Mouse (Mus musculus) hindbrain, postnatal 0 days (tissue): Measurements from ENCODE around the gene Pdk2. TPM values are rescaled to one million over a fixed set of nuclear protein-coding genes. Genes with fewer than 3 reads are reported as not detected.

ENCODE experiments used
- ATAC-seq: fragments of 200-750 bp; cut with Nextera tagmentation; 2 replicates; pipeline ENCODE4 v1.8.0; 2017; ENCODE audit warnings: mild to moderate bottlenecking, moderate TSS enrichment, moderate library complexity
- DNase-seq: peaks from one replicate; pipeline ENCODE4 v3.0.0-alpha.2; 2015; ENCODE audit warnings: low spot score
- H3K27ac ChIP-seq: fragments of 300-500 bp; sonication (generic); 2 replicates; pipeline ENCODE4 v1.5.1; 2014; ENCODE audit warnings: mild to moderate bottlenecking
- H3K27me3 ChIP-seq: fragments of 300-500 bp; sonication (generic); 2 replicates; pipeline ENCODE4 v1.6.1; 2014; ENCODE audit warnings: low read length, mixed read lengths; ENCODE audit not compliant: insufficient read depth
- H3K36me3 ChIP-seq: fragments of 300-500 bp; sonication (generic); 2 replicates; pipeline ENCODE4 v1.6.1; 2014; ENCODE audit warnings: low read length, mixed read lengths; ENCODE audit not compliant: insufficient read depth
- H3K4me1 ChIP-seq: fragments of 300-500 bp; sonication (generic); 2 replicates; pipeline ENCODE4 v1.6.1; 2014; ENCODE audit warnings: antibody characterized with exemption, low read length, mixed read lengths; ENCODE audit not compliant: insufficient read depth
- H3K4me2 ChIP-seq: fragments of 300-500 bp; sonication (generic); 2 replicates; pipeline ENCODE4 v1.6.1; 2014; ENCODE audit warnings: low read depth, mild to moderate bottlenecking, low read length, moderate library complexity, mixed read lengths
- H3K4me3 ChIP-seq: fragments of 300-500 bp; sonication (generic); 2 replicates; pipeline ENCODE4 v1.5.1; 2014; ENCODE audit warnings: low read length
- H3K9ac ChIP-seq: fragments of 300-500 bp; sonication (generic); replicated peaks from 2 replicates; pipeline ENCODE4 v1.6.1; 2014; ENCODE audit warnings: mild to moderate bottlenecking, low read length, moderate library complexity, mixed read lengths
- H3K9me3 ChIP-seq: fragments of 300-500 bp; sonication (generic); 2 replicates; pipeline ENCODE4 v1.6.1; 2016; ENCODE audit warnings: low read length, mixed read lengths
- CTCF ChIP-seq: IDR thresholded peaks from 2 replicates; pipeline ENCODE4 v1.5.1; 2016; ENCODE audit warnings: antibody characterized with exemption, control low read depth, low read depth
- WGBS: fragments of 180-500 bp; shearing (Covaris S2); extraction: QIAGEN DNeasy Blood & Tissue Kit; methylation state at CpG from one replicate; pipeline ENCODE4 v1.1.7; 2014; 5-methylcytosine and 5-hydroxymethylcytosine counted together
- polyA plus RNA-seq: library from polyadenylated mRNA; unstranded; fragments of >200 nt; fragmentation: Nextera tagmentation; extraction: Ambion mirVana; gene quantifications from 2 replicates; pipeline ENCODE4 v1.2.1, GENCODE M21; 2015
- total RNA-seq: library from RNA; depleted of rRNA; stranded (reverse); fragments of >200 nt; gene quantifications from 2 replicates; pipeline ENCODE4 v1.2.3, GENCODE M21; 2014; rRNA removed

The Pdk2 gene
- 25.0 and 32.0 TPM in 2 replicates for total RNA-seq
- polyA plus RNA-seq: 46.8 and 49.0 TPM in 2 replicates

DNA sequence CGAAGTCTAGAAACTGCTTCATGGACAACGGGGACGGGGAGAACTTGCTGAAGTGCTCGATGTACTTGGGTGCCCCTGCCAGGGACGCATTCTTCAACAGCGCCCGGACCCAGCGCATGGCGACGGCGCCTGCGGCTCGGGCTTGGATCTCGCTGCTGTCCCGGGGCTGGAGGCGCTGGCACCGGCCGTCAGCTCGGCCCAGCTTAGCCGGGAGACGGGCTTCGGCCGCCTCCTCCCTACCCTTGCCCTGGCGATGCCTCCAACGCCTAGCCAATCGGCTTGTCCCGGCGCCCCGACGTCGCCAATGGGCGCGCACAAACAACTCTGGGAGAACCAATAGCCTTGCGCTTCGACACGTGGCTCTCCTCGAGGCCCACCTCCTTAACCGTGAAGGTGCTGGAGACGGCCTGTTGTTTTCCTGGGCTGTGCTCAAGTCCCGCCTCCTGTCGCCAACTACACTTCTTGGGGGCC is at the start of gene Pdk2:
Gene Pdk2 (minus strand): TSS at position 216 of the 471 bp plus-strand sequence.
- Histone ChIP-seq H3K27me3 (no peaks in the 10 kb centered on the region), H3K36me3 (0 out of 2 replicates have a peak, but pooled peaks cover 4% of the 10 kb centered on the region), H3K9me3 (no peaks in the 10 kb centered on the region), H3K4me3 (peak within 1 kb of the TSS; percentile 74), H3K4me1 (peaks cover 11% of the 10 kb centered on the region; the same call in 1 of the 2 replicates), H3K27ac (peak within 1 kb of the TSS; percentile 82), H3K9ac (peak within 1 kb of the TSS; percentile 62), H3K4me2 (peak within 1 kb of the TSS; percentile 86)
- TF ChIP-seq CTCF: no peak
- ATAC-seq (peak; percentile 97), DNase-seq (peak; percentile 98)
- under 1% methylated on average over 41 of the region's 41 CpGs for WGBS

DNA sequence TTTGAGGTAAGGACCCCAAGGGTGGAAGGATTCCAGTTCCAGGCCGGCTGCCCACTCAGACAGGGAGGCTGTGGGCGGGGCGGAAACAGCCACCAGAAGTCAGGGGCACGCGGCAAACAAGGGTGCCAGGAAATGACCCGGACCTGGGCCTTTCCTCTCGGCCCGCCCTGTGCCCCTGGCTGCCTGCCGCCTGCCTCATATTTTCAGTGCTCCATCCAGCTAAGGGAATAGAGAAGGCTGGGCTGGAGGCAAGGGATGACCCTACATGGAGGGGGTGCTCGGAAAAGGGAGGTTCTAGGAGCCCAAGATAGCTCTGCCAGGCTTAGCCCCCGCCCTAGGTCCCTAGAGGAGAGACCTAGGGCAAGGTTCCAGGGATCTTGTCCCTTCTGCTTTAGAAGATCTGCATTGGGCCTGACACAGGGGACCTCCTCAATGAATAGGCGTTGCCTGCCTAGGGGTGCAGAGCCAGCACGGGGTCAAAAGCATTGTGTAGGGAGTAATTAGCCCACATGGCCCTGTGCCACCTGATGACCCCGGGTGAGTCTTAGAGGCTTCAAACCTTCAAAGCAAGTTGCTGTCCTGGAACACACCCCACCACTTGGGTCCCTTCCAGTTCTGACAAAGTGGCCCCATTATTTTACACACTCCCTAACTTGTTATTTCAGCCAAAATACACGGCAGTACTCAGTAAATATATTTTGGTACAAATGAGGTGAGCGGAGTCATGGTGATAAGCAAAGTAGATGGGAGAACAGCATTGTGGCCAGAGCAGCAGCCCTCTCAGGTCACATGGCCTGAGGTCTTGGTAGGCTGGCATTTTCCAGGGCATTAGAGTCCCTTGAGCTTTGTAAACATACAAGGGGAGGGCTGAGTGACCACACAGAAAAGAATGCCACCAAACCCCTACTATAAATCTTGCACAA is 48.0 kb upstream of the Pdk2 start:
- H3K36me3 ChIP-seq: no peaks in the 10 kb centered on the region
- no peak overlapping the region for H3K4me2 ChIP-seq
- ATAC-seq (no peak), DNase-seq (no peak)
- H3K9ac ChIP-seq: no peak overlapping the region
- H3K4me3 ChIP-seq: no peak overlapping the region
- TF ChIP-seq CTCF: no peak
- 0 out of 2 replicates have a peak, but pooled peaks cover 10% of the 10 kb centered on the region for H3K4me1 ChIP-seq
- H3K27ac ChIP-seq: 0 out of 2 replicates have a peak overlapping the region, but pooled peaks have one; percentile 11
- no peaks in the 10 kb centered on the region for H3K27me3 ChIP-seq
- WGBS: 70% methylated on average over 16 of the region's 16 CpGs
- H3K9me3 ChIP-seq: no peaks in the 10 kb centered on the region

DNA sequence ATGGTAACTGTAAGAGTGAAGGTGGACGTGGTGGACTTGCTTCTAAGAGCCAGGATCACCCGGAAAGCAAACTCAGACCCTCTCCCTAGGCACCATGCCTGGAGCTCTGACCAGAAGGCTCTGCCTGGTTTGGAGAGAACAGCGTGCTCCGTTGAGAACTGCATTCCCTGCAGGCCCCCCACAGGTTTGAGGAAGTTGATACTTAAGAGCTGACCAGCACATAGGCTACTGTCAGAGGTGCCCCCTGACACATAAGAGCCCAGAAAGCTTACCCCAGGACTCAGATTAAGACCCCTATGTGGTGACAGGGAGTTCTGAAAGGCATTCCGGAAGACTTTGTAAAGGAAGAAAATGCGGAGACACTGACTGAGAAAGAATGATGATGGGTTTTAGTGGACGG is 47.1 kb upstream of the Pdk2 start:
- no peak for DNase-seq
- Histone ChIP-seq H3K36me3 (no peaks in the 10 kb centered on the region), H3K4me2 (no peak overlapping the region), H3K4me3 (no peak overlapping the region), H3K27ac (0 out of 2 replicates have a peak overlapping the region, but pooled peaks have one; percentile 11), H3K9me3 (no peaks in the 10 kb centered on the region), H3K27me3 (no peaks in the 10 kb centered on the region), H3K9ac (no peak overlapping the region), H3K4me1 (0 out of 2 replicates have a peak, but pooled peaks cover 10% of the 10 kb centered on the region)
- WGBS: 68% methylated on average over 7 of the region's 7 CpGs
- ATAC-seq: no peak
- TF ChIP-seq CTCF: no peak

DNA sequence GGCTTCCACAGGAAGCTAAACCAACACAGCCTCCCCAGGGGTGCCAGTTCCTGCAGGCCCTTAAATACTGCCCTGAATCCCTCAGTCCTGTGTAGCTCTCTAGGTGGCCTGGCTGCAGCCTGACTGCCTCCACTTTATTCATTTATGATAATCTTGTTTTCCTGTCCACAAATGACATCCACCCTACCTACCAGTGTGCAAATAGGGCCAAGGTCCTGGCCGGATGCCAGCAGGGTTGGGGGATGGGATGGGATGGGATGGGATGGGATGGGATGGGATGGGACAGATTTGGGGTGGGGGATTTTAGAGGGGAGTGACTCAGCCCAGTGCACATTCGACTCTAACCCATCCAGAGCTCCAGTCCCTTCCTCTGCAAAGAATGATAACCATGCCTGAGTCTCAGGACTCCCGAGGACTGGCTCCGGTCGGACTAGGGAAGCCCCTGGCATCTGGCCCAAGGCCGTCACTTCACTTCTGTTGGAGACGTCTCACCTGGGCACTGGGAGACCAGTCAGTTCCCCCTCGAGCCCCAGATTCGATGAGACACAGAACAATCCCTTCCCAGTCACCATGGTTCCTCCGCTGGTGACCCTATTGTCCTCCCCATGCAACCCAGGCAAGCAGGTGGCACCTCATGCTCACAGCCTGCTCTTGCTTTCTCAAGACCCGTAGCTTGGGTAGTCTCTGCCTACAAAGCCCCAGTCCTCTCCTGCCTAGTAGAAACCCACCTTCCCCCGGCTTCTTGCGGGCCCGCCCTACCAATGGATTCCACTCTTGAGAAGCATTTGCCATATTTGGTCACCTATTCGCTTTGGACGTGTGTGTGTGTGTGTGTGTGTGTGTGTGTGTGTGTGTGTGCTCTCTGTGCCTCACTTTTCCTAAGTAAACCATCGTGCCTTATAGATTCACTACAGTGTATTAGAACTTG is 46.4 kb upstream of the Pdk2 start:
- no peak overlapping the region for H3K9ac ChIP-seq
- TF ChIP-seq CTCF: no peak
- no peaks in the 10 kb centered on the region for H3K36me3 ChIP-seq
- H3K4me1 ChIP-seq: 0 out of 2 replicates have a peak, but pooled peaks cover 10% of the 10 kb centered on the region
- no peak overlapping the region for H3K4me3 ChIP-seq
- no peaks in the 10 kb centered on the region for H3K27me3 ChIP-seq
- WGBS: 69% methylated on average over 17 of the region's 17 CpGs
- DNase-seq (no peak), ATAC-seq (no peak)
- H3K4me2 ChIP-seq: no peak overlapping the region
- H3K9me3 ChIP-seq: no peaks in the 10 kb centered on the region
- no peak overlapping the region for H3K27ac ChIP-seq

- Histone ChIP-seq H3K27me3 (no peaks in the 10 kb centered on the region), H3K36me3 (no peaks in the 10 kb centered on the region), H3K4me1 (0 out of 2 replicates have a peak, but pooled peaks cover 10% of the 10 kb centered on the region), H3K27ac (no peak overlapping the region), H3K9ac (no peak overlapping the region), H3K4me3 (no peak overlapping the region), H3K4me2 (no peak overlapping the region), H3K9me3 (no peaks in the 10 kb centered on the region)
- ATAC-seq: no peak; the same call in 1 of the 2 replicates
- no peak for TF ChIP-seq CTCF
- no peak for DNase-seq
- 56% methylated on average over 5 of the region's 5 CpGs for WGBS
Measured at GRCm38 (mm10) chr11:95086229-95086628, 45.1 kb upstream of the Pdk2 start.

GRCm38 (mm10) chr11:95085710-95086109 is 44.6 kb upstream of the Pdk2 start:
- WGBS: 18% methylated on average over 5 of the region's 5 CpGs
- Histone ChIP-seq H3K27ac (no peak overlapping the region), H3K4me1 (0 out of 2 replicates have a peak, but pooled peaks cover 10% of the 10 kb centered on the region), H3K27me3 (no peaks in the 10 kb centered on the region), H3K9ac (no peak overlapping the region), H3K36me3 (no peaks in the 10 kb centered on the region), H3K4me3 (no peak overlapping the region), H3K4me2 (no peak overlapping the region), H3K9me3 (no peaks in the 10 kb centered on the region)
- ATAC-seq: no peak
- no peak for TF ChIP-seq CTCF
- no peak for DNase-seq
